Mouse (Mus musculus) limb, embryonic 15.5 days (tissue): ENCODE results near the gene Surf2. TPM values are rescaled to one million over a fixed set of nuclear protein-coding genes. Genes with fewer than 3 reads are reported as not detected.

ENCODE experiments used
- ATAC-seq: fragments of 200-750 bp; cut with Nextera tagmentation; 2 replicates; pipeline ENCODE4 v1.8.0; 2017; ENCODE audit warnings: low read depth, moderate TSS enrichment; ENCODE audit not compliant: insufficient number of reproducible peaks, low FRiP score, low TSS enrichment
- H3K27ac ChIP-seq: fragments of 300-500 bp; sonication (generic); 2 replicates; pipeline ENCODE4 v1.5.1; 2015; ENCODE audit warnings: moderate library complexity, mild to moderate bottlenecking, inconsistent platforms
- H3K27me3 ChIP-seq: fragments of 300-500 bp; sonication (generic); 2 replicates; pipeline ENCODE4 v1.6.1; 2015; ENCODE audit warnings: inconsistent platforms
- H3K36me3 ChIP-seq: fragments of 300-500 bp; sonication (generic); 2 replicates; pipeline ENCODE4 v1.6.1; 2015; ENCODE audit warnings: inconsistent platforms
- H3K4me1 ChIP-seq: fragments of 300-500 bp; sonication (generic); 2 replicates; pipeline ENCODE4 v1.6.1; 2015; ENCODE audit warnings: inconsistent platforms
- H3K4me2 ChIP-seq: fragments of 300-500 bp; sonication (generic); 2 replicates; pipeline ENCODE4 v1.6.1; 2015; ENCODE audit warnings: mild to moderate bottlenecking, inconsistent platforms
- H3K4me3 ChIP-seq: fragments of 300-500 bp; sonication (generic); 2 replicates; pipeline ENCODE4 v1.5.1; 2015; ENCODE audit warnings: mild to moderate bottlenecking, inconsistent platforms
- H3K9ac ChIP-seq: fragments of 300-500 bp; sonication (generic); 2 replicates; pipeline ENCODE4 v1.6.1; 2015; ENCODE audit warnings: inconsistent platforms
- H3K9me3 ChIP-seq: fragments of 300-500 bp; sonication (generic); 2 replicates; pipeline ENCODE4 v1.6.1; 2016; ENCODE audit warnings: inconsistent platforms
- WGBS: fragments of 180-500 bp; shearing (Covaris S2); methylation state at CpG from one replicate; pipeline ENCODE4 v1.1.7; 2015; 5-methylcytosine and 5-hydroxymethylcytosine counted together
- polyA plus RNA-seq: library from polyadenylated mRNA; unstranded; fragments of >200 nt; fragmentation: Nextera tagmentation; extraction: Ambion mirVana; gene quantifications from 2 replicates; pipeline ENCODE4 v1.2.1, GENCODE M21; 2015

Gene Surf2
- polyA plus RNA-seq, 1 experiment from 2014 or later: 32.4 TPM

DNA sequence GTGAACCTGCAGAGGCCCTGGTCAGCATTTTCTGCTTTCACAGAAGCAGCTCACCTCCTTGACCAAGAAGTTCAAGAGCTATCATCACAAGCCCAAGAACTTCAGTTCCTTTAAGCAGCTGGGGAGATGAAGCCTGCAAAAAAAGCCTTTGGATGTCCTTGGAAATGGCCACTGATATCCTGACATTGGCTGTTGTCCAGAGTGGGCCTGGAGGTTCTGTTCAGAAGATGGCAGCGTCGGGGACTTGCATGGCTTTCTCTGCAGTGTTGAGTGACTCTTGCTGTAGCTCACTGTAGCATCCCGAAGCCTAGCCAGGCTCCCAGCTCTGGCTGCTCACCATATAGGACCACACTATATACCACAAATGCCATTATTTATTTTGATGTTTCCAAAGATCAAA is 3.5 kb downstream of the Surf2 start:
- ATAC-seq: no peak
- Histone ChIP-seq H3K9me3 (no peaks in the 10 kb centered on the region), H3K27ac (no peak overlapping the region), H3K36me3 (peaks cover 68% of the 10 kb centered on the region), H3K4me2 (no peak overlapping the region), H3K4me3 (no peak overlapping the region), H3K27me3 (no peaks in the 10 kb centered on the region), H3K4me1 (peaks cover 30% of the 10 kb centered on the region), H3K9ac (no peak overlapping the region)
- 88% methylated on average over 3 of the region's 3 CpGs for WGBS

DNA sequence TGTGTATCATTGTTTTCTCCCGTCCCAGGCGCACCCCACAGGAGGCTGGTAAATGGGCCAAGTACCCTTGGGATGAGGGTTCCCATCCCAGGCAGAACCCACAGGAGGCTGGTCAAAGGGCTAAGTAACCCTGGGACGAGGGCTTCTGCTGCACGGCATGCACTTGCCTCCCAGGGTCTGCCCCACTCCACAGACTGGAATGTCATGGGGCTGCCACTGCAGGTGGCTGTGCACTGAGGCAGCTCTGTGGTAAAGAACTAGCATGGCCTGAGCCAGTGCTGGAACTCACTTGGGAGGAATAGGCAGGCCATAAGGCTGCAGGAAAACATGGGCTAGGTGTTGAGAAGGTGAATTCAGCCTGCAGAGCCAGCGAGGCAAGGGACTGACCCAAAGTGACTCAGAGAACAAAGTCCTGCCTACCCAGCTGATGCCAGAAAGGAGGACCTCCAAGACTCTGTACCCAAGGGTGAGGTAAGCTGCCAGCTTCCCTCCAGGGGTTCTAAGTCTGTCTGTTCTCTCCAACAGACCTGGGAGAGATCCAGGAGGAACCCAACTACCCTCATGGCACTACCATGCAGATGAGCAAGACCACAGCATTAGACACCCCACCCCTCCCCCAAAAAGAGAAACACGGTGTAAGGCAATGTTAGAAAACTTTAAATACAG is 4.2 kb downstream of the Surf2 start:
- peaks cover 74% of the 10 kb centered on the region for H3K36me3 ChIP-seq
- no peak overlapping the region for H3K4me3 ChIP-seq
- 82% methylated on average over 6 of the region's 6 CpGs for WGBS
- H3K27me3 ChIP-seq: no peaks in the 10 kb centered on the region
- no peak overlapping the region for H3K4me2 ChIP-seq
- ATAC-seq: no peak
- H3K27ac ChIP-seq: no peak overlapping the region
- H3K4me1 ChIP-seq: peaks cover 25% of the 10 kb centered on the region
- H3K9me3 ChIP-seq: no peaks in the 10 kb centered on the region
- no peak overlapping the region for H3K9ac ChIP-seq

DNA sequence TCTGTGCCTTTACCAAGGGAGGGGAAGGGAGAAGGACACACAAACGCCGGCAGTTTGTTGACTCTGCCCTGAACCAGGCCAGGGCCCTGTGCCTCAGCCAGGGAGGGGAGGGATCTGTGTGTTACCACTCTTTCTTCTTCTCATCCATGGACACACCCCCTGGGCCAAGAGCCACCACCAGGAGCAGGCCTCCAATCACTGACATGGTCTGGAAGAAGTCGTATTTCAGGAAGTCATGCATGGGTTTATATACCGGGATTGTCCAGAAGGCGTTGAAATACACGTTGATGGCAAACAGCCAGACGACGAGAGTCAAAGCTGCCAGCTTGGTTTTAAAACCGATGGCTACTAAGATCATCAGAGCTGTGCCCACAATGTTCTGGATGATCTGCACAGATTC is 5.6 kb downstream of the Surf2 start:
- Histone ChIP-seq H3K27ac (no peak overlapping the region), H3K4me3 (no peak overlapping the region), H3K9ac (no peak overlapping the region), H3K36me3 (peaks cover 88% of the 10 kb centered on the region), H3K4me1 (peaks cover 16% of the 10 kb centered on the region), H3K9me3 (no peaks in the 10 kb centered on the region), H3K4me2 (no peak overlapping the region), H3K27me3 (no peaks in the 10 kb centered on the region)
- no peak for ATAC-seq
- 70% methylated on average over 9 of the region's 9 CpGs for WGBS

DNA sequence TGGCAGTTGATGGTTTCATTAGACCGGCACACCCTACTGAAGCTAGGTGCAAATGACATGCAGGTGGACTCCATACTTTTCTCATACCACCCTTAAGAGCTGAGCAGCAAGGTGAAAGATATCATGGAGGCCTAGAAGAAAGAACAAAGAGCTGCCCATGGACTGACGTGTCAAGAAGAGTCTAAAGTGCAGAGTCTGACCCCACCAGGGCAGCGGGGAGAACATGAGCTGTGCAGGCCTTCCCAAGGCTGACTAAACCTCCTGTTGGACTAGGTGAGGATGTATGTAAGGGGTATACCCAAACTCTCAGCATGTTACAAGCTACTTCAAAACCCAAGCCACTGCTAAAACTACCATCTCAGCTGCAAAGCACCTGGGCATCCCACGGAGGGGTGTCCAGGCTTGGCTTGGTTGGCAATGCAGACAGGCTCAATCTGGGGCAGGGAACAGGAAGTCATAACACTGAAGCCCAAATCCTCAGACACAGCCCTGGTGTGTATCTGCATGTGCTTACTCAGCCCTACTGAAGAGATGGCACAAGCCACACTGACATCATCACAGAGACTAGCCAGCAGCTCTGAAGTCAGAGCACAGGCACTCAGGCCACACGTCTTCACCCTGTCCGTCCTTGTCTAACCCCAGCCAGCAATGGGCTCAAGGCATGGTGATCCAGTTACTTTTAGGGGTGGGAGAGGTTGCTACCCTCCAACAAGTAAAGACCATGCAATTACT is 11.7 kb downstream of the Surf2 start:
- H3K36me3 ChIP-seq: peaks cover 84% of the 10 kb centered on the region
- H3K27ac ChIP-seq: no peak overlapping the region
- H3K9me3 ChIP-seq: no peaks in the 10 kb centered on the region
- H3K9ac ChIP-seq: no peak overlapping the region
- WGBS: 81% methylated on average over 6 of the region's 6 CpGs
- no peaks in the 10 kb centered on the region for H3K27me3 ChIP-seq
- ATAC-seq: no peak
- H3K4me2 ChIP-seq: no peak overlapping the region
- no peak overlapping the region for H3K4me3 ChIP-seq
- peaks cover 32% of the 10 kb centered on the region for H3K4me1 ChIP-seq

DNA sequence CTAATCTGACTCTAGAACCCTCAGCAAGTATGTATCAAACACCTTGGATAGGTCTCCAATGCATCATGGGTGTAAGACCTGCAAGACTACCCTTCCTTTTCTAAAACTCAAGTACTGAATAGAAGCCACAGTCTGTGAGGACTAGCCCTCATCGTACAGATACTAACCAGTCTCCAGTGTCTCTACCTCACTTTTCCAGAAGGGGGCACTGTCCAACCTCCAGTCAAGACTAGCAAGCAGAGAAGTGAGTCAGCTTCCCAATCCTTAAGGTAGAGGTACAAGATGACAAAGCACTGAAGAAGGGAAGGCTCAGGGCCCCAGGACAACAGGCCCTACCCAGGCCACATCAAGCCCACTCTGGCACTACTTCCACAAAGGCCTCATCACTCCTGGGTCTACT is 14.2 kb downstream of the Surf2 start:
- H3K4me2 ChIP-seq: no peak overlapping the region
- WGBS: 46% methylated on average over 1 of the region's 1 CpGs

DNA sequence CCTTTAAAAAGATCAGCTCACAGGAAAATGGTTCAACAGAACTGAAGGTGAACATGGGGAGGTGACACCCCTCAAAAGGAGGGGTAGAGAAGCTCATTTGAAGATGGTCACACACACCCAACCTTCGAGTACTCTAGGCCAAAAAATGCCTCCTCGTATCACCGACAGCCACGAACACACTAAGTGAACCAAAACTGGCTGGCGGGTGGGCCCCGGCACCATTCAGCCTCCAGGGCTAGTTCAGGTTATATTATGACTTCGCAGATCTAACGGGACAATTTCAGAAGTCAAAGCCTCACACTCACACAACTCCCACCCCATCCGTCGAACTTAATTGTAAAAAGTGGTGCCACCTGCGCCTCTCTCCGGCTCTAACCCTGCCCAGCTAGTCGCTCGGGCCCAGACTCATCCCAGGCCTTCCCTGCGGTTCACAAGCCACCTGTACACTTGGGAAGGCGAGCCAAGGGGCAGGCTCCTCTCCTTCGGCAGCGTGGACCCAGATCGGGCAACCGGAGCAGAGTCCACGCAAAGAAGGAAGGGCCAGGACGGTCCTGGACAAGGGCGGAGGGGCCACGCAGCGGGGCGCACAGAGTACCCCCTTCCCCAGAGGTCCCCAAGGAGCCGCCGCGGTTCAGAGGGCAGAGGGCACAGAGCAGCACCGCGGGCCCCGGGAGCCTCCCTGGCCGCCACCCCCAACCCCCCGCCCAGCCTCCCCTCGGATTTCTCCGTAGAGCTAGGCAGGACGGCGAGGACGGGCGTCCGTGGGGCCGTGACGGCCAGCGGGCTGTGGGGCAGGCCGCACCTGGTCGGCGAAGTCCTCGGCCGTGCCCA is 16.5 kb downstream of the Surf2 start:
- Histone ChIP-seq H3K27ac (peak overlapping the region; percentile 94), H3K9ac (peak overlapping the region; percentile 100), H3K4me1 (peaks cover 36% of the 10 kb centered on the region), H3K27me3 (no peaks in the 10 kb centered on the region), H3K4me2 (peak overlapping the region; percentile 50), H3K36me3 (peaks cover 37% of the 10 kb centered on the region), H3K9me3 (no peaks in the 10 kb centered on the region), H3K4me3 (peak overlapping the region; percentile 94)
- ATAC-seq: peak; percentile 7; the same call in 1 of the 2 replicates
- under 1% methylated on average over 46 of the region's 49 CpGs for WGBS

More for the DNA sequence above, 14.2 kb downstream of the Surf2 start:
- H3K27me3 ChIP-seq: no peaks in the 10 kb centered on the region
- peaks cover 59% of the 10 kb centered on the region for H3K36me3 ChIP-seq
- no peaks in the 10 kb centered on the region for H3K9me3 ChIP-seq
- H3K4me1 ChIP-seq: peaks cover 36% of the 10 kb centered on the region
- no peak overlapping the region for H3K4me3 ChIP-seq
- no peak overlapping the region for H3K9ac ChIP-seq
- H3K27ac ChIP-seq: no peak overlapping the region
- no peak for ATAC-seq

DNA sequence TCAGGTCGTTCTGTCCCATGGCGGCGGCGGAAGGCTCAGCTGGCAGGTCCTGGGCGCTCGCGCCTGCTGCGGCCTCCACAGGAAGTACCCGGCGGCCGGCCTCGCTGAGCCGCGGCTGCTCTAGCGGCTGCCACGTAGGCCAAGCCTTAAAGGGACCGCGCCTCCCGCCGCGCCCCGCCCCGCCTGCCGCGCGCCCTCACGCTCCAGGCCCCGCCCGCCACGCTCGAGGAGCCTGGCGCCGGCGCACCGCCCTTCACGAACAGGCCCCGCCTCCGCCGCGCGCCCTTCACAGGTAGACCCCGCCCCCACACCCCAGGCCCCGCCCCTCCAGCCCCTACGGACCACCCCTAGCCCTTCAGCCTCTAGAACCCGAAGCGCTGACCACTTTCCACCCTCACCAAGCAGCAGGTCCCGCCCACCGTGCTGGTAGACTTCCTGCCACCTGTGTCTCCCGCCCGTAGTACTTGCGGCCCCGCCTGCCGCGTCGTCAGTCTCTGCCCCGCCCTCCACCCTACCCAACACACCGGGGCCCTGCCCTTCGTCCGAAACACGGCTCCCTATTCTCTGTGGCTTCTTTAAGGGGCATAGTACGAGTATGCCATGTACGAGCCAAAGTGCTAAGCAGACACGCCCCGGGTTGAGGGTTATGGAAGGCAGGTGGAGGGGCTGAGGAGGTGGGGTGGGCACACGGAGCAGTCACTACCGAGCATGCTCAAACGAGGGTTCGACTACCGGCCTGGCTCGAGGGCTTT is 17.3 kb downstream of the Surf2 start, which contains the start of the genes Surf4 and Stkld1:
TSS of gene Surf4 (minus strand) at position 625 of the 752 bp plus-strand sequence.
TSS of gene Stkld1 (plus strand) at position 744 of the 752 bp plus-strand sequence.
- peak; percentile 94 for ATAC-seq
- Histone ChIP-seq H3K36me3 (peaks cover 31% of the 10 kb centered on the region), H3K9me3 (no peaks in the 10 kb centered on the region), H3K4me2 (peak within 1 kb of the TSS; percentile 50), H3K9ac (peak within 1 kb of the TSS; percentile 100), H3K27me3 (no peaks in the 10 kb centered on the region), H3K4me1 (peaks cover 31% of the 10 kb centered on the region), H3K4me3 (peak within 1 kb of the TSS; percentile 94), H3K27ac (peak within 1 kb of the TSS; percentile 94)
- under 1% methylated on average over 60 of the region's 70 CpGs for WGBS

DNA sequence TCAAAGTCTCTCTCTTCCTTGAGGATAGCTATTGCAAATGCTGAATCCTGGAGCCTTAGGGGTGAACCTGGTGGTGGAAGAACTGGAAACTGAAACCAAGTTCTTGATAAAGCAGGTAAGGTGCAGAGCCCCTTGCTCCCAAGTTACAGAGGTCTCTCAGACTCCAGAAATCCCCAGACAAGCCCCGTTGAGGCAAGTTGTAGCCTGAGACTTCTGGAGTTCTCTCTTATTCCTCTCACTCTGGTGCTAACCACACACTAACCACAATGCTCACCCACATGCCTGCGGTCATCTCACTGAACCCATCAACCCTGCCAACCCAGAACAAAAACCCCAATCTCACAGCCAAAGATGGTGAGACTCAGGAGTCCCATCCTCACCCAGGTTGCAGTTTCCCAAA is 19.1 kb downstream of the Surf2 start:
- Histone ChIP-seq H3K4me3 (no peak overlapping the region), H3K4me2 (no peak overlapping the region), H3K27ac (no peak overlapping the region), H3K27me3 (no peaks in the 10 kb centered on the region), H3K9ac (no peak overlapping the region), H3K9me3 (no peaks in the 10 kb centered on the region), H3K36me3 (peaks cover 14% of the 10 kb centered on the region), H3K4me1 (peaks cover 23% of the 10 kb centered on the region)
- WGBS: 84% methylated on average over 2 of the region's 2 CpGs
- no peak for ATAC-seq

DNA sequence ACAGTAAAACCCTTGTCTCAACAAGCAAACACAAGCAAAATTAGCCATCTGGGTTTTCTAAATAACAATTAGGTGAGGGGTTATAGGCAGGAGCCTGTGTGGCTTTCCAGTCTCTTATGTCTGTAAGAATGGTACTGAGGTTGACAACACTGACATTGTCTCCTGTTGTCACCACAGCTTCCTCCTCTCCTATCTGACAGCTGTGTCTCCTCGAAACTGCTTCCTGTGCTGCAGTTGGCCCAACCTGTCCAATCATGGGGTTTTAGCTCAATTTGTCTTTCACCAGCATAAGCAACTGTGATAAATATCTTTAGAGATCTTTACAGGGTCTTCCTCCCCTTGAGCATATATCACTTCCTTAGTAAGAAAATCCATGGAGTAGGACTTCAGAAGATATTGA is 20.3 kb downstream of the Surf2 start:
- H3K4me3 ChIP-seq: no peak overlapping the region
- peaks cover 12% of the 10 kb centered on the region for H3K4me1 ChIP-seq
- 72% methylated on average over 1 of the region's 1 CpGs for WGBS
- H3K9ac ChIP-seq: no peak overlapping the region
- no peak for ATAC-seq
- no peak overlapping the region for H3K27ac ChIP-seq
- H3K36me3 ChIP-seq: 0 out of 2 replicates have a peak, but pooled peaks cover 3% of the 10 kb centered on the region
- H3K27me3 ChIP-seq: no peaks in the 10 kb centered on the region
- no peak overlapping the region for H3K4me2 ChIP-seq
- no peaks in the 10 kb centered on the region for H3K9me3 ChIP-seq

DNA sequence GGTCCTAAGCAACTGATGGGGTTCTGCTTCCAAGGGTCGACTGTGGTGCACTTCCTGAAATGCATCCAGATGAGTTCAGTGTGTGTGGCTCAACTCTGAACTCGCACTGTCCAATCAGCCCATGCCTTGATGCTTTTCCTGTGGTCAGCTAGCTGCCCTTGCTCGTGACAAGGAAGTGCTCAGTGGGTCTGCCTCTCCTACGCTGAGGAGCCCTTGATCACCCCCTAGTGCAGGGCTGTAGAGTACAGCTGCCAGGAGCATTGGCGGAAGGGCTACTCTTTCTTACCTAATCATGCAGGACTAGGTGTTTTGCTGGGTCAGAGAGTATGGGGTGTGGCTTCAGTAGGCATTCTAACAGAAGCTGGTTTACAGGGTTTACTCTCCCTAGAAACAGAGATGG is 25.4 kb downstream of the Surf2 start:
- Histone ChIP-seq H3K36me3 (no peaks in the 10 kb centered on the region), H3K27ac (no peak overlapping the region), H3K4me3 (no peak overlapping the region), H3K4me1 (no peaks in the 10 kb centered on the region), H3K4me2 (no peak overlapping the region), H3K9me3 (no peaks in the 10 kb centered on the region), H3K9ac (no peak overlapping the region), H3K27me3 (no peaks in the 10 kb centered on the region; the same call in 1 of the 2 replicates)
- ATAC-seq: no peak
- 38% methylated on average over 5 of the region's 5 CpGs for WGBS

DNA sequence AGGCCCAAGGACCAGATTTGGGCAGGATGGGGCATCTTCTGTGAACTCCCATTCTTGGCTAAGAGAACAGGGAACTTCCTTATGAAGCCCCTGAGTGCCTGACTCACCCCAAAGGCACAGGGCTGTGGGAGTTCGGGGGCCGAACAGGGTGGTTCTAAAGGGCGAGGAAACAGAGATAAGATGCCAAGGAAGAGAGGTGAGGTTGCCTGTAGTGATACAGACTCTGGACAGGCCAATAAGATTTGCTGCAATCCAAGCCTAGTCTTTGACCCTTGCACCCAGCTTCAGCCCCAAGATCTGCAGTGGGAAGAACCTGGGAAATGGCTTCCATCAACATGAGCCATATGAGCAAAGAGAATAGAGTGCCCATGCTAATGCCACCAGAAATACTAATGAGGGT is 27.1 kb downstream of the Surf2 start:
- no peak overlapping the region for H3K9ac ChIP-seq
- WGBS: 88% methylated on average over 3 of the region's 3 CpGs
- no peak overlapping the region for H3K4me3 ChIP-seq
- 0 out of 2 replicates have a peak, but pooled peaks cover 5% of the 10 kb centered on the region for H3K36me3 ChIP-seq
- H3K27ac ChIP-seq: no peak overlapping the region
- no peak for ATAC-seq
- H3K4me2 ChIP-seq: no peak overlapping the region
- H3K27me3 ChIP-seq: no peaks in the 10 kb centered on the region; the same call in 1 of the 2 replicates
- H3K9me3 ChIP-seq: no peaks in the 10 kb centered on the region
- H3K4me1 ChIP-seq: no peaks in the 10 kb centered on the region
